Mouse (Mus musculus): ENCODE results near the gene Rccd1.

- no peak for TF ChIP-seq CTCF (IDR thresholded peaks at IDR 0.05; ENCODE audit: low read depth)
- TF ChIP-seq EP300 (IDR thresholded peaks at IDR 0.05; ENCODE audit: low read depth), result no peak
Observed at GRCm38 (mm10) chr7:80325292-80325868, 1.1 kb upstream of the Rccd1 start.
